Mouse (Mus musculus): ENCODE measurements at regions not wholly inside any gene's neighbourhood (a gene's known extent, or its start where the extent isn't known, plus 50 kb on each side); places are given as distances from the start of the nearest gene placed in this dataset.

DNA sequence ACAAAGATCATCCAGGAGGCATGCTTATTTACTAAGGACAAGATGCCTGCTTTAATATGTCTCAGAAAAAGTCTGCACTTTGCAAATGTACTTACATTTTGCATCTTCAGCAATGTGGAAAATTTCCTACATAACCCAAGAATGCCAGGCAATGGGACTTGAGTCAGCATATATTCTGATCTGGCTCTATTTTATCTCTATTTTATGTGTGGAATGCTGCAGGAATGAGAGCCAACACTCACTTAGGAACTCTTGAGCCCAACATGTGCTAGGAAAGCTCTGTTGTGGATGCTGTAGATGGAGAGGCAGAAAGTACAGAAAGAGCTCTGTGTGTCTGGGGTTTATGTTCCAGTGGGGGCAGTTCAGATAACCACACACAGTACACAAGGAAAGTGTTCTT, 99.0 kb upstream of the Cd93 start:
- Histone ChIP-seq H3K4me3 (replicated peaks) (no peak overlapping the region), H3K9ac (no peak overlapping the region), H3K36me3 (no peaks in the 10 kb centered on the region), H3K9me3 (replicated peaks) (no peaks in the 10 kb centered on the region), H3K4me1 (no peaks in the 10 kb centered on the region), H3K27ac (no peak overlapping the region), H3K27me3 (no peaks in the 10 kb centered on the region), H3K4me2 (no peak overlapping the region)
- no peak for ATAC-seq (replicated peaks; ENCODE audit: low FRiP score)

DNA sequence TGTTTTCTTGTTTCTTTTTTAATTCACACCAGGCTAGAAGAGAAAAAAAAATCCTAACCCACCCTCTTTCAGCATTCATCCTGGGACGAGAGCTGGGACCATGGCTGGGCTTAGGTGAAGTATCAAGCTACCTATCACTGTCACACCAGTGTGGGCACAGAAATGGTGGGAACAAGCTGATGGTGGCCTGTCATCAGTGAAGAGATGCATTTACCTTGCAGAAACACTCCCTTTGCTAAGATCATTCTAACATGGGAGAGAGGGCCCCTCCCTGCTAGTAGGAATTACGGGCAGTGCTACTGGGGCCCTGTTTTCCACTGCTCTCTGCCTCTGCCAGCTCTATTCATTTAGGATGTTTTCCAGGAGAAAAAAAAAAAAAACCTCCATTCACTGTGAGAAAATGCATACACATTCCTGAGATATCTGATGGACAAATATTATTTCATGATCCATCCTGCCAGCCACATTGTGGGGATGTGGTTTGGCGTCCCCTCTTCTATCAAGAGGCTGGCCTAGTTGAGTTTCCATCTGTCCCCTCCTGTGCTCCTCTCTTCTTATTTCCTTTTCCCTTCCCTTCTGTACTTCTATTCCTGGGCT, 94.6 kb upstream of the Cd93 start:
- Histone ChIP-seq H3K36me3 (no peaks in the 10 kb centered on the region), H3K4me1 (no peaks in the 10 kb centered on the region), H3K9me3 (replicated peaks) (no peaks in the 10 kb centered on the region), H3K4me2 (no peak overlapping the region), H3K27ac (no peak overlapping the region), H3K27me3 (no peaks in the 10 kb centered on the region), H3K4me3 (replicated peaks) (no peak overlapping the region), H3K9ac (no peak overlapping the region)
- 68% methylated on average over 3 of the region's 3 CpGs for WGBS
- ATAC-seq (replicated peaks; ENCODE audit: low FRiP score), result no peak

DNA sequence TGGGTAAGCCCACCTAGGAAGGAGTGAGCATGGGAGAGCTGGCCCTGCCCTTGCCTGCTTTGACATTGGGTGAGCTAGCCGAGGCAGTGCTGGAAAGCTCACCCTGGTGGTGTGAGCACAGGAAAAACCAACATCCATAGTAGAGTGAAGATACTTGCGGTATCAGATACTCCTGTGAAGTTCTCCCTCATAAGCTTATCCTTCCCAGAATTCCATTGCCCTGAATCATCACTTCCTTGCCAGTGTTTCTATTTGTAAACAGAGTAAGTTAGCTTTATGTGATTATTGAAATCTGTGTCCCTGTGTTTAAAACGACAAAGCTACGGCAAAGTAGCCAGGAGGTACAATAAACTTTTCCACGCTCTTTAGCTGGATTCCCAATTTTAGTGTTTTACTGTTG, 93.9 kb upstream of the Cd93 start:
- Histone ChIP-seq H3K4me3 (replicated peaks) (no peak overlapping the region), H3K27ac (no peak overlapping the region), H3K9me3 (replicated peaks) (no peaks in the 10 kb centered on the region), H3K4me2 (no peak overlapping the region), H3K4me1 (no peaks in the 10 kb centered on the region), H3K9ac (no peak overlapping the region), H3K36me3 (no peaks in the 10 kb centered on the region), H3K27me3 (no peaks in the 10 kb centered on the region)
- WGBS, result 85% methylated on average over 5 of the region's 5 CpGs
- no peak for ATAC-seq (replicated peaks; ENCODE audit: low FRiP score)

DNA sequence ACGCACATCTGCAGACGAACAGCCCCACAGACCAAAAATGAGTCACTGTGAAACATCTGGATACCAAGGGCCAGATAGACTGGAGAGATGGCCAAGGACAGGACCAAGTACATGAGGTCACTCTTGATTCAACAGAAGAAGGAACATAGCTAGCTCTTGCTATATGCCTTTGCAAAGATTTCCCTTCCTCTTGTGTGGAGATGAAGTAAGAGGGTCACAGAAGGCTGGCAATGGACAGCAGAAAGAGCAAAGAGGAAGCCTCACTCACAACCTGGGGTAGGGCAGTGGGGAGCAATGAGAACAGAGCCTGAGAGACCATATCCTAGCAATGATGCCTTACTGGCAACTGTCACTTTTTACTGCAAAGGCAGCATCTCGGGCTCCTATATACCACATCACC, 93.2 kb upstream of the Cd93 start:
- H3K27me3 ChIP-seq, result no peaks in the 10 kb centered on the region
- WGBS, result 85% methylated on average over 3 of the region's 3 CpGs
- H3K4me3 ChIP-seq (replicated peaks), result no peak overlapping the region
- no peak overlapping the region for H3K4me2 ChIP-seq
- no peak for ATAC-seq (replicated peaks; ENCODE audit: low FRiP score)
- H3K4me1 ChIP-seq, result peaks cover 3% of the 10 kb centered on the region; the same call in 1 of the 2 replicates
- no peak overlapping the region for H3K27ac ChIP-seq
- no peaks in the 10 kb centered on the region for H3K9me3 ChIP-seq (replicated peaks)
- no peaks in the 10 kb centered on the region for H3K36me3 ChIP-seq
- H3K9ac ChIP-seq, result no peak overlapping the region

DNA sequence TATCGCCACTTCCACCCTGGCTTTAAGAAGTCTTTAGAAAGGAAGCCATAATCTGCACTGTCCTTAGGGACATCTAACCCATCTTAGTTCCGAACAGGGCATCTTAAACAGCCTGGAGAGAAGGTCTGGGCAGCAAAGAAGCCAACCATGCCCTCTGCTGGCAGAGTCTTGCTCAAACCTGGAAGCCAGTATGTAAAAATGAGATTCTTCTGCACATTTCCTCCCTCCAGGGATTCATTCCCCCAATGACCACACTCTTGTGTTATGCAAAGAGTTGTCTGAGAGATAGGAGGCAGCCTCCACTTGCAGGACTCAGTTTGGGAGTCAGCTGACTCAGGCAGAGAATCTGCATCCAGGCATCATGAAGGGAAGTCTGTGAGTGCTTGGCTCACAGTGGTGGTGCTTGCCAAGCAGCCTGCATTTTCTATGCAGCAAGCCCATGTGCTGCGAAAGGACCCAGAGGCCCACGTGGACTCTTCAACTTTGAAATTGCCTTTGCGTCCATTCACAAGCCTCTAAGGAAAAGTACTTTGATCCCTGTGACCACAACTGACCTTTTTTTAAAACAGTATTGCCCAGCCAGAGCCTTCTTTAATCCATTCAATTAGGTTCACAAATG, 92.3 kb upstream of the Cd93 start:
- H3K9me3 ChIP-seq (replicated peaks), result no peaks in the 10 kb centered on the region
- H3K4me3 ChIP-seq (replicated peaks), result no peak overlapping the region
- no peaks in the 10 kb centered on the region for H3K36me3 ChIP-seq
- peak; percentile 49; the same call in 1 of the 2 replicates for ATAC-seq (replicated peaks; ENCODE audit: low FRiP score)
- H3K27me3 ChIP-seq, result no peaks in the 10 kb centered on the region
- H3K27ac ChIP-seq, result no peak overlapping the region
- peaks cover 3% of the 10 kb centered on the region; the same call in 1 of the 2 replicates for H3K4me1 ChIP-seq
- H3K9ac ChIP-seq, result no peak overlapping the region
- H3K4me2 ChIP-seq, result no peak overlapping the region
- 57% methylated on average over 5 of the region's 5 CpGs for WGBS

DNA sequence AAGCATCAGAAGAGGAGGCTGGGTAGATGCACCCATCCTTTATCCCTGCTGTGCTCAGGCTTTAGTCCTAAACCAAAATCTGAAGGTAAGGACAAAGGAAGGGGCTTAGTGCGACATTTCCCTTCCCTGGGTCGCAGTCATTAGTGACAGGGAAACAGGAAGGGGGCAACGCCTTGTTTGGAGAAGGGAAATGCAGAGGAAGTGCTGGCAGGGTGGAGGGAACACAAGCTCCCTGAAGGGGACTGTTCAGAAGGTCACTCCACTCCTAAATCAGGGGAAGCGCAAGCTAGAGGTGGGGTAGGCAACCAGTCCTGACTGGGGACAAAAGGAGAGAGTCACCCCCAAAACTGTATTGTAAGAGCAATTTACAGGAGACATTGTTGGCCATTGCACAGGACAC, 88.7 kb upstream of the Cd93 start:
- H3K4me3 ChIP-seq (replicated peaks), result no peak overlapping the region
- 59% methylated on average over 4 of the region's 4 CpGs for WGBS
- H3K27ac ChIP-seq, result no peak overlapping the region
- H3K27me3 ChIP-seq, result no peaks in the 10 kb centered on the region
- no peak for ATAC-seq (replicated peaks; ENCODE audit: low FRiP score)
- no peaks in the 10 kb centered on the region for H3K9me3 ChIP-seq (replicated peaks)
- peaks cover 6% of the 10 kb centered on the region; the same call in 1 of the 2 replicates for H3K4me1 ChIP-seq
- no peak overlapping the region for H3K9ac ChIP-seq
- no peaks in the 10 kb centered on the region for H3K36me3 ChIP-seq
- H3K4me2 ChIP-seq, result no peak overlapping the region

DNA sequence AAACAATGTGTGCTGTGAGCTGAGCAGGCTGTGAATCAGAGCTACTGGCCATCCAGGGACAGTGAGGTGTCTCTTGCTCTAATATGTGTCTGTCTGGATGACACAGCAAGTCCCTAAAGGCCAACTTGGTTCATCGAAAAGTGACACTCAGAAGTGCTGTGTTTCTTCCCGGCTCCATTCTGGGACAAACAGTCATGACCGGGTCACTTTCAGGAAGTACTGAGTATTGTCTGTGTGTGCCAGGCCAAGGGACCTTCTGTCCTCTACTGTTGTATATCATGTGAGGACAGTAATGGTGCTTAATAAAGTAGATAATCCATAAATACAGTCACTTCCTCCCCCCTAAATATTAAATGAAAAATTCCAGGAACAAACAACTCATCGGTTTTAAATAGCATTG, 87.2 kb upstream of the Cd93 start:
- H3K9ac ChIP-seq, result no peak overlapping the region
- no peak overlapping the region for H3K4me3 ChIP-seq (replicated peaks)
- no peaks in the 10 kb centered on the region for H3K27me3 ChIP-seq
- H3K4me1 ChIP-seq, result peaks cover 6% of the 10 kb centered on the region; the same call in 1 of the 2 replicates
- H3K27ac ChIP-seq, result no peak overlapping the region
- 64% methylated on average over 4 of the region's 4 CpGs for WGBS
- H3K9me3 ChIP-seq (replicated peaks), result no peaks in the 10 kb centered on the region
- H3K4me2 ChIP-seq, result no peak overlapping the region
- no peaks in the 10 kb centered on the region for H3K36me3 ChIP-seq
- no peak for ATAC-seq (replicated peaks; ENCODE audit: low FRiP score)

DNA sequence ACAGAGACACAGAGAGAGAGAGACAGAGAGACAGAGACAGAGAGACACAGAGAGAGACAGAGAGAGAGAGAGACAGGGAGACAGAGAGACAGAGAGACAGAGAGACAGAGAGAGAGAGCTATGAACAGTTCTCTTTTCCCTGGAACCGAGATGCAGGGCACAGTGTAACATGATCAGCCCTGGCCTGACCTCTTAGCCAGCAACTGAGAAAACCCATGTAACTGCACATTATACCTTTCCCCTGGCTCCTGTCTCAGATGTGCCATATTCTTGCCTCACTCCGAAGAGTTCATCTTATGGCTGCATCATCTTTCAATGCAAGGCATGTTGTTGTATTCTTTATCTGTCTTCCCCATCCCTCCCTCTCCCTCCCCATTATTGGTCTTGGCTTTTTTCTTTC, 86.5 kb upstream of the Cd93 start:
- no peak overlapping the region for H3K9ac ChIP-seq
- no peaks in the 10 kb centered on the region for H3K36me3 ChIP-seq
- no peak overlapping the region for H3K4me3 ChIP-seq (replicated peaks)
- 31% methylated on average over 2 of the region's 2 CpGs for WGBS
- peaks cover 6% of the 10 kb centered on the region; the same call in 1 of the 2 replicates for H3K4me1 ChIP-seq
- no peaks in the 10 kb centered on the region for H3K9me3 ChIP-seq (replicated peaks)
- no peak overlapping the region for H3K27ac ChIP-seq
- H3K4me2 ChIP-seq, result no peak overlapping the region
- peak; percentile 63; the same call in 1 of the 2 replicates for ATAC-seq (replicated peaks; ENCODE audit: low FRiP score)
- H3K27me3 ChIP-seq, result no peaks in the 10 kb centered on the region

DNA sequence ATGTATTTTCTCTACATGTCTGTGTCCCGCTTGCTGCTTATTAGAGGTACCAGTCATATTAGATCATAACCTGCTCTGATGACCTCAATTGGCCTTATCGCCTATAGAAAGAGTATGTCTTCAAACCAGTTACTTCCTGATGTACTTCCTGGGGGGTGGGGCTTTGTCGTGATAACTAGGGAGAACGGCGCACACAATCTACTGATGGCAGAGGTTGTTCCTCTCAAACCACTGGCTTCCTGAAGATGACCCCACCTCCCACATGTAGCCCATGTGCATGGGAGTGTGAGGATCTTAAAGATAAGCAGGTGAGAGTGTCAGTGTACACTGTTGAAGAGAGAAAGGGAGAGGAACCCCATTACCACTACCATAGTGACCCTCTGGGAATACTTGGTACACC, 84.4 kb upstream of the Cd93 start:
- Histone ChIP-seq H3K4me2 (no peak overlapping the region), H3K4me1 (peaks cover 6% of the 10 kb centered on the region; the same call in 1 of the 2 replicates), H3K36me3 (no peaks in the 10 kb centered on the region), H3K9ac (no peak overlapping the region), H3K27me3 (no peaks in the 10 kb centered on the region), H3K9me3 (replicated peaks) (no peaks in the 10 kb centered on the region), H3K27ac (no peak overlapping the region), H3K4me3 (replicated peaks) (no peak overlapping the region)
- 84% methylated on average over 5 of the region's 5 CpGs for WGBS
- no peak for ATAC-seq (replicated peaks; ENCODE audit: low FRiP score)

DNA sequence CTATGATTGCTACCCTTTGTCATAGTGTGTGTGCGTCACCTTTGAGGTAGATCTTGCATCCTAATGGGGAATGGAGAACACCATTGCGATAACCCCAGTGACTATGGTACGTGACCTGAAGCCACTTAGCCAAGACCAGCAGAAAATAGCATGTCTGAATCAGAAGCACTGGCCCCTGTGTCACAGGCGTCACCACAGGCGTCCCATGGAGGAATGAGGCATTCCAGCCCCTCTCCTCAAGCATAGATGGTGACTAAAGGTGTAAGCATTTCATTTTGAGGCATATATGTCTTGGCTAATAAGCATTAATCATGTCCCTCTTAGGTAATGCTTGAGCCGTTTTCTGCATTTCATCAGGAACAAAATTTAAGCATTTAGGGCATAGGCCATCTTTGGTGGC, 82.1 kb upstream of the Cd93 start:
- Histone ChIP-seq H3K4me2 (no peak overlapping the region), H3K27ac (no peak overlapping the region), H3K36me3 (no peaks in the 10 kb centered on the region), H3K4me3 (replicated peaks) (no peak overlapping the region), H3K9me3 (replicated peaks) (no peaks in the 10 kb centered on the region), H3K27me3 (no peaks in the 10 kb centered on the region), H3K9ac (no peak overlapping the region), H3K4me1 (peaks cover 7% of the 10 kb centered on the region; the same call in 1 of the 2 replicates)
- 84% methylated on average over 6 of the region's 6 CpGs for WGBS
- ATAC-seq (replicated peaks; ENCODE audit: low FRiP score), result no peak

DNA sequence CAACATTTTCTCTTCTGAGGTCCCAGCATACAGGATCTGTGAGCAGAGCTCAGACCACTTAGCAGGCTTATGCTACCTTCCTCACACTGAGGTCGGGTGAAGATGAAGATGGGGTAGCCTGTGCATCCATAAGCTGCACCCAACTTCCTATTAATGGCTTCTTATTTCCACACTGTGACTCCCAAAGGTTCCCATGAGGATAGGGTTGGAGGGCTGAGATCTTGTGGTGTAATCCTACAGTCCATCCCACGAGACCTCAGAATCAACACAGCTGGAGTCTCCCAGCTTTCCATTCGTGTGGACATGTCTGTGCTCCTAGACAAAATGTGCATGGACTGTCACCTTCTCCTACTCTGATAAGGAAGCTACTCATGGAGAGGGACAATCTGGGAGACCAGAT, 80.0 kb upstream of the Cd93 start:
- H3K4me2 ChIP-seq, result no peak overlapping the region
- no peak overlapping the region for H3K4me3 ChIP-seq (replicated peaks)
- H3K27me3 ChIP-seq, result no peaks in the 10 kb centered on the region
- no peaks in the 10 kb centered on the region for H3K9me3 ChIP-seq (replicated peaks)
- H3K36me3 ChIP-seq, result no peaks in the 10 kb centered on the region
- H3K9ac ChIP-seq, result no peak overlapping the region
- H3K4me1 ChIP-seq, result peaks cover 8% of the 10 kb centered on the region; the same call in 1 of the 2 replicates
- ATAC-seq (replicated peaks; ENCODE audit: low FRiP score), result no peak
- 74% methylated on average over 3 of the region's 3 CpGs for WGBS
- H3K27ac ChIP-seq, result no peak overlapping the region

DNA sequence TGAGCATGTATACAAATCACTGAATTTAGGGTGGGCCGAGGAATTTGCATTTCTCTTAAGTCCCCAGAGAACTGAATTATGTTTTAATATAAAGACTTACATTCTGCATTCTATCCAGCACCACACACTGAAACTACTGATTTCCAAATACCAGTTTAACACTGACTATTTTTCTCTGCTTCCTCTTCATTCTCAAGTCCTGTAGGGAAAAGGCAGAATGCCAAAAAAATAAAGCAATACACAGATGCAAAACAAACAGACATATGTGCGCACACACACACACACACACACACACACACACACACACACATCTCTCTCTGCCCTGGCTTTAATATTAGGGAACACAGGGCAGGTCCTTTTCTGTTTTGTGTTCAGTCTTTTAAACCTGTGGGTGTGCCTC, 79.6 kb upstream of the Cd93 start:
- no peak overlapping the region for H3K27ac ChIP-seq

More for the DNA sequence above, 79.6 kb upstream of the Cd93 start:
- Histone ChIP-seq H3K27me3 (no peaks in the 10 kb centered on the region), H3K9me3 (replicated peaks) (no peaks in the 10 kb centered on the region), H3K4me3 (replicated peaks) (no peak overlapping the region), H3K4me2 (no peak overlapping the region), H3K9ac (no peak overlapping the region), H3K4me1 (peaks cover 8% of the 10 kb centered on the region; the same call in 1 of the 2 replicates), H3K36me3 (no peaks in the 10 kb centered on the region)
- ATAC-seq (replicated peaks; ENCODE audit: low FRiP score), result no peak
- 76% methylated on average over 2 of the region's 2 CpGs for WGBS

Data from kidney, embryonic 15.5 days (tissue).